Mouse (Mus musculus) CD4-positive naive resting alpha-beta T cell, adult 76 days (primary cell): ENCODE results near the gene Saal1. TPM values are rescaled to one million over a fixed set of nuclear protein-coding genes. Genes with fewer than 3 reads are reported as not detected.

Experiments
- total RNA-seq: library from RNA; stranded (reverse); gene quantifications from one replicate; pipeline ENCODE4 v1.2.4, GENCODE M21; 2023

Saal1 gene
- total RNA-seq, result 12.7 TPM

DNA sequence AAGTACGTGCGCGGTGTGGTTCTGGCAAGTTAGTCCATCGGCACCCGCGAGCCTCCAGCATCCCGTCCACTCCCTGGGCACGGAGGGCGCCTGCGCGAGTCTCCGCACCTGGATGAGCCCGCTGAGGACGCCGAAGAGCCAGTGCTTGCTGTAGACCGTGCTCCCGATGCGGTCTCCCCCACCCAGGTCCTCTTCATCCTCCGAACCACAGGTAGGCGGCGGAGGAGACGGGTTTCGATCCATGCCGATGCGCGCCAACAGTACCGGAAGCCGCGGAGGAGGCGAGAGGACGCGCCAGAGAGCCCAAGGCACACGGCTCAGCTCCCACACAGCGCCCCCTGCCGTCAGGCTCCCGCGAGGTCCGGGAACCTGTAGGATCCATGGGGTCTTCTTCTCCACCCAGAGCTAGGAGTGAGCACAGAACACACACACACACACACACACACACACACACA lies at the start of gene Saal1:
TSS of gene Saal1 (minus strand) at position 291 of the 455 bp plus-strand sequence.

GRCm38 (mm10) chr7:46751490-46751889 lies 41.0 kb upstream of the Saal1 start, which contains the start of gene Saa2:
Gene Saa2, plus strand, starts transcription at chr7:46751790.

GRCm38 (mm10) chr7:46742880-46743279 lies 32.4 kb upstream of the Saal1 start, which contains the start of gene Saa1:
Gene Saa1, minus strand, starts transcription at chr7:46742980.

DNA sequence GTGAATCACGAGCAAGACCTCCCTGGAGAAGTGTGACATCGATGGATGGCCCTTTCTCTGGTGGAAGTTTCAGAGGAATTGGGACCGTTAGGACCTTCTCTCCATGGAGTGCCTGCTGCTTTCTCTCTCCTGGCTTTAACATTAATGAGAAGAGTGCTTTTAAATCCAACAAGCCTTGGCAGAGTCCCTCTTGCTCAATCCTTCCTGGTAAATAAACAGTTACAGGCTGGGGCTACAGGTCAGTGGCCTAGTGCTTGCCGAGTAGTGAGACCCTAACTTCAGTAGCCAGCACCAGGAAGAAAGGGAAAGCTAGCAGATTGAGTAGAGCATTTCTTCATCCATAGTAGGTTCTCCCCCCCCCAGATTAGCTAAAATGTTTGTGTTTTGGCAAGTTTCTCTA lies 22.0 kb upstream of the Saal1 start, which contains the start of gene Saa4:
TSS of gene Saa4 (minus strand) at position 146 of the 400 bp plus-strand sequence.

DNA sequence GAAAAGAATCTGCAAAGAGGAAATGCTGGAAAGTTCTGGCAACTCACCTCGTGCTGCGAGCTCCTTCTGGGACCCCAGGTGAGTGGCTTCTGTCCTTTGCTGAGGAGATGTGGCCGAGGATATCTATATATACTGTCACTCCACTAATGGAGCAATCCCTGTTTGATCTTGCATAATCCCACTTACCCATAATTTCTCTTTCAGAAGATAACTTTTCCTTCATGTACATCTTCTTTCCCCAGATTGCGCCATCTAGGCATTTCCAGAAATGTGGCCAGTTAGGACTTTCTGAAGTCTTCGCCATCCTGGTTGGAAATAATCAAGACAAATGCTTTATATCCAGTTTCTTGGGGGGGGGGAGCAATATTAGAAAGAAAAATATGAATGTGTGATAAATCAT lies 5.1 kb upstream of the Saal1 start, which contains the start of gene Saa3:
TSS of gene Saa3 (minus strand) at position 101 of the 400 bp plus-strand sequence.

DNA sequence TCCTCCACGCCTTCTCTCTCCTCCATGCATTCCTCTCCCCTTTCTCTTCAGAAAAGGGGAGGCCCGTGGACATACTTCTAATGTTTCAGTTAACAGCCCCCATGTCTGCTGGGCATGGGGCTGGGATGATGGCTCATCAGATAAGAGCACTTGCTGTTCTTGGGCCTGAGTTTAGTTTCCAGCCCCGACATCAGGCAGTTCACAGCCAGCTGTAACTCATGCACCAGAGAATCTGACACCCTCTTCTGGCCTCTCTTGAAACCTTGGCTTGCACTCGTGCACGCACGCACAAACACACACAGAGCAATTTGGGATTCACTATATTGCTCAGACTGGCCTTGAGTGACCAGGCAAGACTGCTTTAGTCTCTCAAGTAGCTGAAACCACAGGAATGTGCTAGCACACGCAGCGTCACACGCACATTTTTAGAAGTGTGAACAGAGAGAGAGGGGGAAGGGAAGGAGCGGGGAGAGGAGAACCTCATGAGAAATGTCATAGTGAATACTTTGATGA lies 38.3 kb downstream of the Saal1 start, which contains the start of gene Tph1:
TSS of gene Tph1 (minus strand) at position 378 of the 513 bp plus-strand sequence.

GRCm38 (mm10) chr7:46639692-46640031 lies 70.8 kb downstream of the Saal1 start, which contains the start of gene Sergef:
Gene Sergef, minus strand, starts transcription at chr7:46639807.

Other genes starting within 250 kb of the Saal1 start
- 22.1 TPM for gene Sergef, start 70.9 kb downstream of the Saal1 start, total RNA-seq
- not detected for gene Tph1, start 38.1 kb downstream of the Saal1 start, total RNA-seq
- gene Saa3, start 5.0 kb upstream of the Saal1 start, total RNA-seq, result not detected
- gene Saa4, start 21.9 kb upstream of the Saal1 start, total RNA-seq, result not detected
- not detected for gene Saa1, start 32.3 kb upstream of the Saal1 start, total RNA-seq
- not detected for gene Saa2, start 41.1 kb upstream of the Saal1 start, total RNA-seq
- 41.2 TPM for gene Hps5, start 85.4 kb upstream of the Saal1 start, total RNA-seq
- gene Gtf2h1, start 85.4 kb upstream of the Saal1 start, total RNA-seq, result 61.1 TPM
- 259 TPM for gene Ldha, start 130.8 kb upstream of the Saal1 start, total RNA-seq
- not detected for gene Ldhc, start 150.5 kb upstream of the Saal1 start, total RNA-seq
- gene Tsg101, start 209.3 kb upstream of the Saal1 start, total RNA-seq, result 67.9 TPM
- 7.9 TPM for gene Uevld, start 247.8 kb upstream of the Saal1 start, total RNA-seq